Mouse (Mus musculus) neural tube, embryonic 15.5 days (tissue): Measurements from ENCODE around the gene Mob3b. TPM values are rescaled to one million over a fixed set of nuclear protein-coding genes. Genes with fewer than 3 reads are reported as not detected.

Source experiments
- ATAC-seq: fragments of 200-750 bp; cut with Nextera tagmentation; 2 replicates; pipeline ENCODE4 v1.8.0; 2017; ENCODE audit warnings: mild to moderate bottlenecking, moderate TSS enrichment, moderate library complexity; ENCODE audit not compliant: low FRiP score
- H3K27ac ChIP-seq: fragments of 300-500 bp; sonication (generic); replicated peaks from 2 replicates; pipeline ENCODE4 v1.5.1; 2015; ENCODE audit warnings: mild to moderate bottlenecking, inconsistent platforms
- H3K27me3 ChIP-seq: fragments of 300-500 bp; sonication (generic); replicated peaks from 2 replicates; pipeline ENCODE4 v1.6.1; 2015; ENCODE audit warnings: inconsistent platforms
- H3K36me3 ChIP-seq: fragments of 300-500 bp; sonication (generic); 2 replicates; pipeline ENCODE4 v1.6.1; 2015; ENCODE audit warnings: inconsistent platforms
- H3K4me1 ChIP-seq: fragments of 300-500 bp; sonication (generic); 2 replicates; pipeline ENCODE4 v1.6.1; 2015; ENCODE audit warnings: inconsistent platforms
- H3K4me2 ChIP-seq: fragments of 300-500 bp; sonication (generic); 2 replicates; pipeline ENCODE4 v1.6.1; 2015; ENCODE audit warnings: inconsistent platforms, mild to moderate bottlenecking, moderate library complexity
- H3K4me3 ChIP-seq: fragments of 300-500 bp; sonication (generic); replicated peaks from 2 replicates; pipeline ENCODE4 v1.5.1; 2015; ENCODE audit warnings: mild to moderate bottlenecking, inconsistent platforms
- H3K9ac ChIP-seq: fragments of 300-500 bp; sonication (generic); replicated peaks from 2 replicates; pipeline ENCODE4 v1.6.1; 2015; ENCODE audit warnings: mild to moderate bottlenecking, inconsistent platforms
- H3K9me3 ChIP-seq: fragments of 300-500 bp; sonication (generic); replicated peaks from 2 replicates; pipeline ENCODE4 v1.6.1; 2016; ENCODE audit warnings: inconsistent platforms
- WGBS: fragments of 180-500 bp; shearing (Covaris S2); methylation state at CpG from one replicate; pipeline ENCODE4 v1.1.7; 2015; ENCODE audit warnings: mixed read lengths; 5-methylcytosine and 5-hydroxymethylcytosine counted together
- polyA plus RNA-seq: library from polyadenylated mRNA; unstranded; fragments of >200 nt; fragmentation: Nextera tagmentation; extraction: Ambion mirVana; gene quantifications from 2 replicates; pipeline ENCODE4 v1.2.1, GENCODE M21; 2015

Gene Mob3b
- polyA plus RNA-seq, 1 experiment from 2014 or later: 3.7 TPM

- Histone ChIP-seq H3K27ac (no peak overlapping the region), H3K4me1 (no peaks in the 10 kb centered on the region), H3K9ac (no peak overlapping the region), H3K9me3 (no peaks in the 10 kb centered on the region), H3K4me2 (no peak overlapping the region), H3K4me3 (no peak overlapping the region), H3K36me3 (no peaks in the 10 kb centered on the region), H3K27me3 (no peaks in the 10 kb centered on the region)
- 93% methylated on average over 5 of the region's 5 CpGs for WGBS
- ATAC-seq: no peak
Observed at GRCm38 (mm10) chr4:35146597-35146996, 10.7 kb downstream of the Mob3b start.

- 78% methylated on average over 10 of the region's 10 CpGs for WGBS
- no peak for ATAC-seq
- no peak overlapping the region for H3K4me2 ChIP-seq
Observed at GRCm38 (mm10) chr4:35145726-35146125, 11.6 kb downstream of the Mob3b start.

DNA sequence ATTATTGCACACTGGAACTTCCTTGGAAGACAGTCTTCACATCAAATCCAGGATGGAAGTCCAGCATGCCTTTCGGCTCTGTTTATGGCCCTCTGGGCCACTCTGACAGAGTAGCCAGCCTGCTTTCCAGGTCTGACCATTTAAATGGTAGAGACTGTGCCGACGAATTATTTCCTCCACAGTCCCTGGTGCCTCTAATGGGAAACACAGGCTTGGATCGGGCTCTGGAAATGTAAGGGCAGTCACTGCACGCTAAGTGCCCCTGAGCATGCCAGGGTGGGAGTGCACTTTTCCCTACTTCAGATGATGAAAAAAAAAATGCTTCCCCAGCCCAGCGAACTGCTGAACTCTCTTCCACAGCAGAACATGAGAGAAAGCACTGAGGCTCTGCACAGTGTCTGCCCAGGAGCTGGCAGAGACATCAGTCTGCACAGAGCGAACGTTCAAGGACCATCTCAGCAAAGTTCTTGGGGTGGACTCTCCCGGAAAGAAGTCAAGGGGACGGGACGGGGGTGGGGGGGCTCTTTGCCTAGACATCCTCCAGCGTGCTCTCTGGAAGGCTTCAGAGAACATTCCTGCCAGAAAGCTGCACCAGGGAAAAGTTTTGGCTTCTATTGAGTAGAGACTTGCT is 13.7 kb downstream of the Mob3b start:
- Histone ChIP-seq H3K4me1 (no peaks in the 10 kb centered on the region), H3K4me3 (no peak overlapping the region), H3K36me3 (no peaks in the 10 kb centered on the region), H3K27me3 (no peaks in the 10 kb centered on the region), H3K9ac (no peak overlapping the region), H3K27ac (no peak overlapping the region), H3K9me3 (no peaks in the 10 kb centered on the region), H3K4me2 (no peak overlapping the region)
- 77% methylated on average over 12 of the region's 12 CpGs for WGBS
- no peak for ATAC-seq

More at GRCm38 (mm10) chr4:35145726-35146125, 11.6 kb downstream of the Mob3b start:
- Histone ChIP-seq H3K9ac (no peak overlapping the region), H3K4me1 (no peaks in the 10 kb centered on the region), H3K27ac (no peak overlapping the region), H3K36me3 (no peaks in the 10 kb centered on the region), H3K9me3 (no peaks in the 10 kb centered on the region), H3K27me3 (no peaks in the 10 kb centered on the region), H3K4me3 (no peak overlapping the region)

DNA sequence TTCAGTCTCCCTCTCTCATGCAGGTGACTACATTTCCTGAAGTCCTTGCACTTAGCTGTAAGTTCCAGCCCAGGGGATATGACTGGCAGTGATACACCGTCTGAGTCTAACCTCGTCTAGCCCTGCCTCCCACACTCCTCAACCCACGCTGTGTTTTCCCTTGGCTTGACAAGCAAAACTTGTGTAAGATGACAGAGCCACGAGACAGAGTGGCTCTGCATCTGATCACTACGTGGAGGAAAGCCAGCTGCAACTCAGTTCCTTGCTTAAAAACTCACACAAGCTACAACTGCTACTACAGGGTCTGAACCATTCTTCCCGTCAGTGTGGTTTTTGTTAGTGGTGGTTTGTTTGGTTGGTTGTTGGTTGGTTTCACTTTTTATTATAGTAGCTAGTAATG is 17.0 kb downstream of the Mob3b start:
- H3K27me3 ChIP-seq: no peaks in the 10 kb centered on the region
- 82% methylated on average over 6 of the region's 6 CpGs for WGBS
- no peak for ATAC-seq
- no peaks in the 10 kb centered on the region for H3K36me3 ChIP-seq
- H3K4me1 ChIP-seq: no peaks in the 10 kb centered on the region
- no peak overlapping the region for H3K9ac ChIP-seq
- no peaks in the 10 kb centered on the region for H3K9me3 ChIP-seq
- no peak overlapping the region for H3K27ac ChIP-seq
- H3K4me3 ChIP-seq: no peak overlapping the region
- no peak overlapping the region for H3K4me2 ChIP-seq

GRCm38 (mm10) chr4:35138077-35138476 is 19.2 kb downstream of the Mob3b start:
- no peak overlapping the region for H3K4me3 ChIP-seq
- no peak overlapping the region for H3K27ac ChIP-seq
- no peak for ATAC-seq
- no peaks in the 10 kb centered on the region for H3K27me3 ChIP-seq
- H3K9ac ChIP-seq: no peak overlapping the region
- 52% methylated on average over 6 of the region's 6 CpGs for WGBS
- H3K36me3 ChIP-seq: no peaks in the 10 kb centered on the region
- no peak overlapping the region for H3K4me2 ChIP-seq
- H3K9me3 ChIP-seq: no peaks in the 10 kb centered on the region
- no peaks in the 10 kb centered on the region for H3K4me1 ChIP-seq

GRCm38 (mm10) chr4:35136996-35137395 is 20.3 kb downstream of the Mob3b start:
- no peaks in the 10 kb centered on the region for H3K36me3 ChIP-seq
- no peaks in the 10 kb centered on the region for H3K9me3 ChIP-seq
- no peak overlapping the region for H3K9ac ChIP-seq
- no peak overlapping the region for H3K27ac ChIP-seq
- ATAC-seq: no peak
- H3K4me2 ChIP-seq: no peak overlapping the region
- H3K4me3 ChIP-seq: no peak overlapping the region
- no peaks in the 10 kb centered on the region for H3K27me3 ChIP-seq
- H3K4me1 ChIP-seq: no peaks in the 10 kb centered on the region
- WGBS: 85% methylated on average over 8 of the region's 8 CpGs

- Histone ChIP-seq H3K27ac (no peak overlapping the region), H3K27me3 (no peaks in the 10 kb centered on the region), H3K9ac (no peak overlapping the region), H3K4me1 (no peaks in the 10 kb centered on the region), H3K9me3 (no peaks in the 10 kb centered on the region), H3K4me2 (no peak overlapping the region), H3K4me3 (no peak overlapping the region), H3K36me3 (no peaks in the 10 kb centered on the region)
- no peak for ATAC-seq
- 75% methylated on average over 4 of the region's 4 CpGs for WGBS
Observed at GRCm38 (mm10) chr4:35135806-35136205, 21.5 kb downstream of the Mob3b start.

GRCm38 (mm10) chr4:35134846-35135611 is 22.3 kb downstream of the Mob3b start:
- no peak for ATAC-seq
- no peak overlapping the region for H3K4me3 ChIP-seq
- H3K27me3 ChIP-seq: no peaks in the 10 kb centered on the region
- no peak overlapping the region for H3K9ac ChIP-seq
- H3K27ac ChIP-seq: no peak overlapping the region
- no peaks in the 10 kb centered on the region for H3K4me1 ChIP-seq
- no peak overlapping the region for H3K4me2 ChIP-seq
- WGBS: 82% methylated on average over 15 of the region's 15 CpGs
- no peaks in the 10 kb centered on the region for H3K9me3 ChIP-seq
- H3K36me3 ChIP-seq: no peaks in the 10 kb centered on the region

- Histone ChIP-seq H3K27me3 (no peaks in the 10 kb centered on the region), H3K27ac (no peak overlapping the region), H3K4me1 (no peaks in the 10 kb centered on the region), H3K36me3 (no peaks in the 10 kb centered on the region), H3K4me3 (no peak overlapping the region), H3K9ac (no peak overlapping the region), H3K9me3 (no peaks in the 10 kb centered on the region), H3K4me2 (no peak overlapping the region)
- ATAC-seq: no peak
- WGBS: 95% methylated on average over 4 of the region's 4 CpGs
Observed at GRCm38 (mm10) chr4:35133411-35133810, 23.9 kb downstream of the Mob3b start.

DNA sequence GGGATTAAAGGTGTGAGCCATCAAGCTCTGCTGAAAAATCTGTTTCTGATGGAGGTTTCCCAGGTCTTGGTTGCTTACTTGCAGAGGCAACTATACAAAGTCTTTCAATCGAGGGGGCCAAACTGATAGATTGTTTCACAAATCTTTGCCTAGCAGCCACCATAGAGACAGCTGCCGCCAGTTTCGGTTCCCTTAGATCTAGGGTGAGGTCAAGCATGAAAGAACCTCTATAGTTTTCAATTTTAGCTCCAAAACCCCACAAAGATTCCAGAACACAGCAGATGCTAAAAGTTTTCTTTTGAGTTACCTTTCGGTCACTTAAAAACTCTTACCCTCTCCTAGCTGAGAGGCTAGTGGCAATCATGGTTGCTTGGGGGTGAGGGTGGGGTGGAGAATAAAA is 25.7 kb downstream of the Mob3b start:
- Histone ChIP-seq H3K4me3 (no peak overlapping the region), H3K4me1 (no peaks in the 10 kb centered on the region), H3K36me3 (no peaks in the 10 kb centered on the region), H3K27me3 (no peaks in the 10 kb centered on the region), H3K9me3 (no peaks in the 10 kb centered on the region), H3K9ac (no peak overlapping the region), H3K4me2 (no peak overlapping the region), H3K27ac (no peak overlapping the region)
- no peak for ATAC-seq
- 81% methylated on average over 4 of the region's 4 CpGs for WGBS

DNA sequence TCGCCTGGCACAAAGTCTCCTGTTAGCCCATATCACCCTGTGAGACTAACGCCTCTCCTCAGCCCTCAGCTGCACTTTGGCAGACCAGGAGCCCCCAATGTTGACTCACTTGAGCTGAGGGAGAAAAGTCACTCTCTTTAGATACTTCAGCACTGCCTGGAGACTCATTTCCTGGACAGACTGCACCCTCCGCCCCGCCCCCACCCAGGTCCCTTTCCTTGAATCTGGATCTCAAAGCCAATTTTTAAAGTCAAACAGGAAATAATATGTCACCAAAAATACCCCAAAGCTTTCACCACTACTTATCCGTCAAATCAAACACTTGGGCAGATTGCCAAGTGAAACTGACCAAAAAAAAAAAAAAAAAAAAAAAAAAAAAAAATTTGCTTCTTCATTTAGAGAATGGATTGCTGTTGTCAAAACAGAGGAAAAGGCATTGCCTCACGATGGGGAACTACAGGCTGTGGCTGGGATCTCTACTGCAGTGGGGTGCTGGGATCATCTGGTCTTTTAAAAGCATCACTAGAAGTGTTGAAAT is 26.8 kb downstream of the Mob3b start:
- no peak overlapping the region for H3K27ac ChIP-seq
- H3K9me3 ChIP-seq: no peaks in the 10 kb centered on the region
- H3K9ac ChIP-seq: no peak overlapping the region
- H3K4me1 ChIP-seq: peaks cover 2% of the 10 kb centered on the region
- 75% methylated on average over 6 of the region's 6 CpGs for WGBS
- H3K4me3 ChIP-seq: no peak overlapping the region
- H3K4me2 ChIP-seq: no peak overlapping the region
- no peaks in the 10 kb centered on the region for H3K27me3 ChIP-seq
- no peak for ATAC-seq
- no peaks in the 10 kb centered on the region for H3K36me3 ChIP-seq

GRCm38 (mm10) chr4:35127759-35128158 is 29.5 kb downstream of the Mob3b start:
- Histone ChIP-seq H3K27ac (no peak overlapping the region), H3K4me2 (no peak overlapping the region), H3K27me3 (no peaks in the 10 kb centered on the region), H3K9me3 (no peaks in the 10 kb centered on the region), H3K36me3 (no peaks in the 10 kb centered on the region), H3K4me3 (no peak overlapping the region), H3K9ac (no peak overlapping the region), H3K4me1 (peaks cover 16% of the 10 kb centered on the region)
- 41% methylated on average over 6 of the region's 6 CpGs for WGBS
- ATAC-seq: no peak
